Mouse (Mus musculus) brain, embryonic 14.5 days (tissue): ENCODE measurements around the gene Ascc3.

Source experiments
- CTCF ChIP-seq: fragments of 200-500 bp; IDR thresholded peaks from 2 replicates; pipeline ENCODE4 v1.5.1; 2012; ENCODE audit warnings: inconsistent platforms, mild to moderate bottlenecking, moderate library complexity, borderline replicate concordance; ENCODE audit not compliant: insufficient read depth, insufficient read length; ENCODE audit errors: extremely low read depth
- POLR2A ChIP-seq: fragments of 200-500 bp; IDR thresholded peaks from 2 replicates; pipeline ENCODE4 v1.6.1; 2012; ENCODE audit warnings: mild to moderate bottlenecking, inconsistent platforms, borderline replicate concordance; ENCODE audit not compliant: poor library complexity, insufficient read depth, insufficient read length, severe bottlenecking; ENCODE audit errors: extremely low read depth

DNA sequence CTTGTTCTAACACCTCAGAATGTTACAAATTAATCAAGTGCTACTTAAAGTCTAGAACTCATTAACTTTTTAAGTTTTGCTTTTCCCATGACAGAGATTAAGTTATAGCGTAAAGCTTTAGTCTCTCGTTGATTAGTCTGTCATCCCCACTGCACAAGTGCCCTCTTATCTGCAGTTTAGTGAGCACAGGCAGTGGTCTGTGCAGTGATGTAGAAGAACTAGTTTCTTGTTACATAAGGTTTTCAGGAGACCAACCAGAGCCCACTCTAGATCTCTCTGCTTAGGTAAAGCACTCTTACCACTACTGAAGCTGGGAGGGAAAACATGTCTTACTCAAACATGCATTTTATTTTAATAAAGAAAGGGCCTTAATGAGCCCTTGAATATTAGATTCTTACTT is 209.1 kb downstream of the Ascc3 start:
- TF ChIP-seq POLR2A (no peak), CTCF (no peak)
